Mouse (Mus musculus) bone marrow macrophage, adult 2 months (primary cell): Measurements from ENCODE around the gene Lhx1. TPM values are rescaled to one million over a fixed set of nuclear protein-coding genes. Genes with fewer than 3 reads are reported as not detected.

Source experiments
- H3K27ac ChIP-seq: 2 replicates; pipeline ENCODE4 v1.5.1; 2012; ENCODE audit warnings: low read depth, low read length; ENCODE audit not compliant: insufficient read depth
- H3K4me1 ChIP-seq: 2 replicates; pipeline ENCODE4 v1.6.1; 2012; ENCODE audit warnings: low read length; ENCODE audit not compliant: control insufficient read depth, insufficient read depth
- H3K4me3 ChIP-seq: 2 replicates; pipeline ENCODE4 v1.5.1; 2012; ENCODE audit warnings: mild to moderate bottlenecking, low read length, moderate library complexity; ENCODE audit not compliant: insufficient read depth
- CTCF ChIP-seq: IDR thresholded peaks from 2 replicates; pipeline ENCODE4 v1.5.1; 2012; ENCODE audit warnings: low read depth, mild to moderate bottlenecking, low read length, moderate library complexity
- POLR2A ChIP-seq: IDR thresholded peaks from 2 replicates; pipeline ENCODE4 v1.6.1; 2012; ENCODE audit warnings: mild to moderate bottlenecking, low read depth, low read length, borderline replicate concordance
- polyA plus RNA-seq: library from polyadenylated mRNA; stranded (reverse); fragments of >200 nt; gene quantifications from 2 replicates; pipeline ENCODE4 v1.2.4, GENCODE M21; 2012; ENCODE audit not compliant: missing spikeins, insufficient read depth, insufficient read length

The Lhx1 gene
- polyA plus RNA-seq, 1 experiment, result not detected

GRCm38 (mm10) chr11:84520269-84521070 is 4.9 kb downstream of the Lhx1 start:
- TF ChIP-seq POLR2A (no peak), CTCF (no peak)
- no peak overlapping the region for H3K4me3 ChIP-seq
- H3K4me1 ChIP-seq, result peaks cover 4% of the 10 kb centered on the region; the same call in 1 of the 2 replicates
- H3K27ac ChIP-seq, result no peak overlapping the region

GRCm38 (mm10) chr11:84519576-84520268 is 5.6 kb downstream of the Lhx1 start:
- no peak overlapping the region for H3K4me3 ChIP-seq
- peaks cover 4% of the 10 kb centered on the region; the same call in 1 of the 2 replicates for H3K4me1 ChIP-seq
- no peak overlapping the region for H3K27ac ChIP-seq
- no peak for TF ChIP-seq POLR2A
- no peak for TF ChIP-seq CTCF

GRCm38 (mm10) chr11:84519036-84519435 is 6.3 kb downstream of the Lhx1 start:
- Histone ChIP-seq H3K4me1 (peaks cover 6% of the 10 kb centered on the region), H3K4me3 (no peak overlapping the region), H3K27ac (no peak overlapping the region)
- TF ChIP-seq POLR2A (no peak), CTCF (no peak)

GRCm38 (mm10) chr11:84518261-84518660 is 7.1 kb downstream of the Lhx1 start:
- no peak for TF ChIP-seq POLR2A
- TF ChIP-seq CTCF, result no peak
- no peak overlapping the region for H3K27ac ChIP-seq
- peaks cover 8% of the 10 kb centered on the region for H3K4me1 ChIP-seq
- no peak overlapping the region for H3K4me3 ChIP-seq

GRCm38 (mm10) chr11:84517431-84517830 is 7.9 kb downstream of the Lhx1 start:
- peaks cover 8% of the 10 kb centered on the region for H3K4me1 ChIP-seq
- no peak for TF ChIP-seq POLR2A
- TF ChIP-seq CTCF, result no peak
- no peak overlapping the region for H3K27ac ChIP-seq
- no peak overlapping the region for H3K4me3 ChIP-seq

GRCm38 (mm10) chr11:84516501-84517240 is 8.7 kb downstream of the Lhx1 start:
- Histone ChIP-seq H3K4me1 (peaks cover 9% of the 10 kb centered on the region; the same call in 1 of the 2 replicates), H3K4me3 (no peak overlapping the region), H3K27ac (no peak overlapping the region)
- TF ChIP-seq CTCF (no peak), POLR2A (no peak)

- Histone ChIP-seq H3K27ac (peak within 1 kb of the TSS; percentile 54), H3K4me1 (peaks cover 9% of the 10 kb centered on the region; the same call in 1 of the 2 replicates), H3K4me3 (peak within 1 kb of the TSS; percentile 98)
- TF ChIP-seq POLR2A (no peak), CTCF (no peak)
Measured at GRCm38 (mm10) chr11:84513171-84514116, 11.9 kb downstream of the Lhx1 start, which contains the start of gene Aatf. Gene Aatf (minus strand): TSS chr11:84513522.

GRCm38 (mm10) chr11:84512031-84512430 is 13.3 kb downstream of the Lhx1 start:
- TF ChIP-seq CTCF (no peak), POLR2A (no peak)
- peaks cover 9% of the 10 kb centered on the region; the same call in 1 of the 2 replicates for H3K4me1 ChIP-seq
- H3K4me3 ChIP-seq, result peak overlapping the region; percentile 29
- no peak overlapping the region for H3K27ac ChIP-seq

- no peaks in the 10 kb centered on the region for H3K4me1 ChIP-seq
- TF ChIP-seq CTCF (no peak), POLR2A (no peak)
Measured at GRCm38 (mm10) chr11:84504296-84504695, 21.0 kb downstream of the Lhx1 start.

More at GRCm38 (mm10) chr11:84504296-84504695, 21.0 kb downstream of the Lhx1 start:
- no peak overlapping the region for H3K27ac ChIP-seq
- no peak overlapping the region for H3K4me3 ChIP-seq
